Mouse (Mus musculus) gastrocnemius, postnatal 25 days (tissue): ENCODE measurements around the gene Zfp799. TPM values are rescaled to one million over a fixed set of nuclear protein-coding genes. Genes with fewer than 3 reads are reported as not detected.

Experiments used
- DNase-seq: peaks from one replicate; pipeline ENCODE4 v3.0.0; 2022
- total RNA-seq, 2 experiments: library from RNA; stranded (reverse); gene quantifications; 1 replicate in 1 of 2; 2 replicates in 1 of 2; pipeline ENCODE4 v1.2.3; 2021

Zfp799 gene
- total RNA-seq, 2 experiments from 2014 or later: 5.3 to 5.4 TPM

DNA sequence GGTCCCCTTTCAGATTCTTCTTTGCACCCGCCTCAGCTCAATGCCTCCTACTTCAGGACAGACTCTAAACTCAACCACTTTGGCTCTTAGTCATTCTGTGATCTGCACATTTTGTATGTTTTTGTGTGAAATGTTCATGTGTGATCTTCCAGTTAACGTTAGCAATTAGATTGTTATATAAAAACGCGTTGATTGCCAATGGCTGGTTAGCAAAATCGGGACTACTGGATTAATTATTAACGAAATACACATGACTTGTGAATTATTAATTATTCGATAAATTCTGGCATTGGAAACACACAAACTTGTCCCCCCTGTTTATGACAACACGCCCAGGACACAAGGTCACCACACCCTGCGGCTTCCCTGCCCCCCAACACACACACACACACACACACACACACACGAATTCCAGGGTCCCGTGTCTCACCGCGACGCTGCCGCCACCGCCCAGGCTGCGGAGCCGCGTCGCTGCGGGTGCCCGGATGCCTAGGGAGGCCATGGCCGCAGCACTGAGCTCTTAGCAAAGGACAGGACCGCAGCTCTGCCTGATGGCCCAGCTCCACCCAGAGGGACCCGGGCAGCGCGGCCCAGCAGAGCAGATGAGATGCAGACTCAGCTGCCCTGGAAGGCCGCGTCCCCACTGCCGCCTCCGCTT, 42.5 kb downstream of the Zfp799 start:
- no peak for DNase-seq

DNA sequence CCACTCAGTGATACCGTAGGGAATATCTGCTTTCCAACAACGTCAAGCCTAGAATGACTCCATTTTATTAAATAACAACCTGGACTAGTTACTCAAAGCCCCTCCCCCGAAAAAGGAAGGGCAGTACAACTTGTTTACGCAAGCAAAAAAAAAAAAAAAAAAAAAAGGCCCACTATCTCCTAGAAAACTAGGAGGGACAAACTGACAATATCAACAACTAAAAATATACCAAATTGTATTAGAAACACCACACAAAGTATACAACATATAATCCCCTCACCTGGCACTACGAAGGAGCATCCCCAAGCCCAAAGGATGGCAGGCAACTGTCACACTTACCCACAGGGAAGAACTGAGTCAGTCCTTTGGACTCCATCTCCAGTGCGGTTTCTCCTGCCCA, 43.1 kb downstream of the Zfp799 start:
- no peak for DNase-seq

DNA sequence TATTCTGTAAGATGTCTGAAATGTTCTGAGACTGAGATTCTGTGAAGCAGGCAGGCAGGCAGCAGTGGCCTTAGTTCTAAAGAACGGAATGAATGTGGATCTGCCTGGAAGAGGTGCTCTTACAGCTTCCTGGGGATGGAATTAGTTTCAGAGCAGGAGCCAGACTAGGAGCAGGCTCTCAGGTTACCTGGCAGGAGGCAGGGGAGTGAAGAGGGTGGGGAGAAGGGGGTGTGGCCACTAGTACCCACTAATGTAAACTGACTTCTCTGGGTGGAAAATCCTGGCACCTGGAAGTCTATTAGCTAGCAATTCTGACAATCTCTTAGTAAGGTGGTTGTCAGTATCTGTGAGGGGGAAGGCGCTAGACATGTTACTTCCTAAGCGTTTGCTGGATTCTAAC, 44.4 kb downstream of the Zfp799 start:
- DNase-seq: peak; percentile 38

DNA sequence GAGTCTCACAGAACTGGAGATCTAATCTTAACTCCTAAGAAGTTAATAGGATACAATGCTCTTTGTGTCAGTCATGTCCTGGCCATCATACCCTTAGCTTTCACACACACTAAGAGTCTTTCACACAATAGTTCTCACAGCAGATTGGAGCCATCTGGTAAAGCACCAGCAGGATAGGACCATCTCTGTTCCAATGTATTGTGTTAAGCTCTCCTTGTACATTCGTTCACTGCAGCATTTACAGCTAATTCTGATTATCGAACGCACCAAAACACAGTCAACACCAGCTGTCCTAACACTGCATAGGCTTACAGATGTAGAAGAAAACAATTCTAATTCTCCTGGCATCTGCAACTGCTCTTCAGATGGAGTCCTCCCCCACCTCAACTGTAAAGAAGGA, 52.5 kb downstream of the Zfp799 start:
- DNase-seq: no peak

DNA sequence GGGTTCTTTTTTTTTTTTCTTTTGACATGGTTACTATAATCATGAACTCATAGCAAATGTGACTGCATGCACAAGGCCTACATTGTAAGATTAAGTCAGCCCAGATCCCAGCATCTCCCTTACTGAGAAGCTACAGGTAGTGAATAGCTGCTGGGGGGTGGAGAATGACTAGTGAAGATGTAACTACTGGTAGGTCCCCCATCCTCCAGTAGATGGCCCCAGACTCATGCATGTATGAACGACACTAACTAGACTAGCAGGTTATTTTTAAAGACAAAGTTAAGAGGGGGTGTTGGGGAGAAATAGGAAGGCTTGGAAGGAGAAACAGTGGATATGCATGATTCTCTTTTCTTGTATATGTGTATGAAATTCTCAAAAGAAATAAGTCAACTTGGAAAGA, 58.8 kb downstream of the Zfp799 start:
- DNase-seq: no peak

DNA sequence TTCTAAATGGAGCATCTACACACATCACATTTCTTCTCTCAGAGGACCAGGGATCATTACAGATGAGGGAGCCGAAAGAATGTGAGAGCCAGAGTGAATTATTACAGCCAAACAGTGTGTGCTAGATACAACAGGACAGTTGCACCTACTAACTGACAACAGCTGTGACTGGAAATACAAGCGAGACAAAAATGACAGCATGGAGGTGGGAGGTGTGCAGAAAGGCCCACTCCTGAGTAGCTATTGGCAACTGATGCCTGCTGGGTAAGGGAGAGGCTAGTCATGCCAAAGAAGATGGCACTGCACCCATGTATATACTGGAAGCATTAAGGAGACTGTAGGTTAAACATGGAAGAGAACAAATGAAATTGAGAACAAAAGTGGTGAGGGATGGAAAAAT, 63.6 kb downstream of the Zfp799 start:
- DNase-seq: no peak

Other genes with a start within 250 kb of the Zfp799 start
- gene Cyp4f37, start 209.0 kb downstream of the Zfp799 start, total RNA-seq: not detected
- not detected for gene Cyp4f40, start 171.4 kb downstream of the Zfp799 start, total RNA-seq
- not detected for gene Cyp4f15, start 144.6 kb downstream of the Zfp799 start, total RNA-seq
- 10 to 100 TPM; 16.5 to 17.9 TPM for gene Zfp871, start 42.0 kb downstream of the Zfp799 start, total RNA-seq
- gene Zfp811, start 20.3 kb downstream of the Zfp799 start, total RNA-seq: under 1 TPM; 0.23 to 0.32 TPM
- 1 to 10 TPM; 6.1 to 7.2 TPM for gene Zfp870, start 61.4 kb upstream of the Zfp799 start, total RNA-seq
- under 1 TPM; 0.18 to 0.29 TPM for gene Cyp4f14, start 87.1 kb upstream of the Zfp799 start, total RNA-seq
- 1 to 10 TPM; 7.8 to 8.2 TPM for gene Cyp4f13, start 117.1 kb upstream of the Zfp799 start, total RNA-seq
- 1 to 10 TPM in 1 of 2 experiments, under 1 TPM in 1; 0.87 to 1.1 TPM for gene Zfp472, start 135.6 kb upstream of the Zfp799 start, total RNA-seq
- gene Zfp952, start 162.9 kb upstream of the Zfp799 start, total RNA-seq: 1 to 10 TPM; 3.4 to 4.6 TPM
- 1 to 10 TPM; 1.7 to 2.8 TPM for gene Zfp763, start 203.1 kb upstream of the Zfp799 start, total RNA-seq
- not detected for gene 4921501E09Rik, start 237.8 kb upstream of the Zfp799 start, total RNA-seq